Mouse (Mus musculus) urinary bladder, adult 2 months (tissue): ENCODE measurements at regions not wholly inside any gene's neighbourhood (a gene's known extent, or its start where the extent isn't known, plus 50 kb on each side); places are given as distances from the start of the nearest gene placed in this dataset.

Experiments used
- DNase-seq: peaks from one replicate; pipeline ENCODE4 v3.0.0; 2022; ENCODE audit warnings: low spot score

GRCm38 (mm10) chr9:61261739-61262333 lies 110.3 kb upstream of the Tle3 start:
- no peak for DNase-seq

- no peak for DNase-seq
These were observed 108.8 kb upstream of the Tle3 start for GRCm38 (mm10) chr9:61263335-61263734.

- no peak for DNase-seq
These were observed 106.7 kb upstream of the Tle3 start for GRCm38 (mm10) chr9:61265466-61265865.

- DNase-seq = no peak
These were observed 105.2 kb upstream of the Tle3 start for GRCm38 (mm10) chr9:61266992-61267391.

- no peak for DNase-seq
These were observed 104.6 kb upstream of the Tle3 start for GRCm38 (mm10) chr9:61267541-61267940.

- DNase-seq = no peak
These were observed 104.0 kb upstream of the Tle3 start for GRCm38 (mm10) chr9:61268162-61268561.

- DNase-seq = no peak
These were observed 103.5 kb upstream of the Tle3 start for GRCm38 (mm10) chr9:61268681-61269080.

GRCm38 (mm10) chr9:61269151-61269870 lies 102.9 kb upstream of the Tle3 start:
- no peak for DNase-seq

- no peak for DNase-seq
These were observed 100.9 kb upstream of the Tle3 start for GRCm38 (mm10) chr9:61271243-61271642.

GRCm38 (mm10) chr9:61271769-61272352 lies 100.3 kb upstream of the Tle3 start:
- no peak for DNase-seq

- no peak for DNase-seq
These were observed 98.1 kb upstream of the Tle3 start for GRCm38 (mm10) chr9:61274020-61274419.

GRCm38 (mm10) chr9:61277369-61278215 lies 94.6 kb upstream of the Tle3 start:
- DNase-seq = no peak

GRCm38 (mm10) chr9:61278216-61278758 lies 93.9 kb upstream of the Tle3 start:
- DNase-seq = no peak

GRCm38 (mm10) chr9:61279044-61279543 lies 93.1 kb upstream of the Tle3 start:
- DNase-seq = no peak

GRCm38 (mm10) chr9:61280856-61281582 lies 91.1 kb upstream of the Tle3 start:
- DNase-seq = no peak

- no peak for DNase-seq
These were observed 88.9 kb upstream of the Tle3 start for GRCm38 (mm10) chr9:61283311-61283710.

GRCm38 (mm10) chr9:61284201-61285021 lies 87.8 kb upstream of the Tle3 start:
- no peak for DNase-seq

GRCm38 (mm10) chr9:61286561-61286960 lies 85.6 kb upstream of the Tle3 start:
- DNase-seq = no peak

GRCm38 (mm10) chr9:61289117-61289516 lies 83.0 kb upstream of the Tle3 start:
- DNase-seq = no peak

GRCm38 (mm10) chr9:61289713-61290112 lies 82.5 kb upstream of the Tle3 start:
- no peak for DNase-seq
